Mouse (Mus musculus): ENCODE measurements around the gene Tmem132b. TPM values are rescaled to one million over a fixed set of nuclear protein-coding genes. Genes with fewer than 3 reads are reported as not detected.
A peak's percentile ranks its signal among the peaks of the same experiment; 100 is the strongest.

The Tmem132b gene
- polyA plus RNA-seq, 1 experiment from 2014 or later, result 1.4 TPM

- no peak for ATAC-seq (ENCODE audit: low FRiP score, low read depth)
- Histone ChIP-seq H3K36me3 (no peaks in the 10 kb centered on the region), H3K9me3 (no peaks in the 10 kb centered on the region), H3K27me3 (peaks cover 35% of the 10 kb centered on the region), H3K4me3 (no peak overlapping the region), H3K4me2 (replicated peaks) (no peak overlapping the region), H3K9ac (replicated peaks) (no peak overlapping the region), H3K4me1 (peaks cover 27% of the 10 kb centered on the region), H3K27ac (replicated peaks) (no peak overlapping the region)
- WGBS, result 22% methylated on average over 13 of the region's 13 CpGs
Observed at GRCm38 (mm10) chr5:125546293-125546692, 14.7 kb downstream of the Tmem132b start.

- Histone ChIP-seq H3K9ac (replicated peaks) (no peak overlapping the region), H3K4me1 (peaks cover 23% of the 10 kb centered on the region), H3K27me3 (peaks cover 35% of the 10 kb centered on the region), H3K36me3 (no peaks in the 10 kb centered on the region), H3K9me3 (no peaks in the 10 kb centered on the region), H3K4me3 (no peak overlapping the region), H3K27ac (replicated peaks) (no peak overlapping the region), H3K4me2 (replicated peaks) (peak overlapping the region; percentile 29)
- 12% methylated on average over 11 of the region's 11 CpGs for WGBS
- ATAC-seq (ENCODE audit: low FRiP score, low read depth), result peak; percentile 49; the same call in 1 of the 2 replicates
Observed at GRCm38 (mm10) chr5:125549750-125550489, 18.3 kb downstream of the Tmem132b start.

GRCm38 (mm10) chr5:125555732-125556131, 24.2 kb downstream of the Tmem132b start:
- Histone ChIP-seq H3K4me2 (replicated peaks) (no peak overlapping the region), H3K9me3 (no peaks in the 10 kb centered on the region), H3K4me1 (no peaks in the 10 kb centered on the region), H3K27ac (replicated peaks) (no peak overlapping the region), H3K36me3 (no peaks in the 10 kb centered on the region), H3K4me3 (no peak overlapping the region), H3K27me3 (no peaks in the 10 kb centered on the region; the same call in 1 of the 2 replicates), H3K9ac (replicated peaks) (no peak overlapping the region)
- WGBS, result 85% methylated on average over 5 of the region's 5 CpGs
- no peak for ATAC-seq (ENCODE audit: low FRiP score, low read depth)

- Histone ChIP-seq H3K36me3 (no peaks in the 10 kb centered on the region), H3K27ac (replicated peaks) (no peak overlapping the region), H3K4me1 (no peaks in the 10 kb centered on the region), H3K4me2 (replicated peaks) (no peak overlapping the region), H3K9ac (replicated peaks) (no peak overlapping the region), H3K4me3 (no peak overlapping the region), H3K9me3 (no peaks in the 10 kb centered on the region), H3K27me3 (no peaks in the 10 kb centered on the region)
- ATAC-seq (ENCODE audit: low FRiP score, low read depth), result no peak
- 72% methylated on average over 6 of the region's 6 CpGs for WGBS
Observed at GRCm38 (mm10) chr5:125563492-125563891, 31.9 kb downstream of the Tmem132b start.

- Histone ChIP-seq H3K27me3 (no peaks in the 10 kb centered on the region), H3K4me2 (replicated peaks) (no peak overlapping the region), H3K36me3 (no peaks in the 10 kb centered on the region), H3K9ac (replicated peaks) (no peak overlapping the region), H3K4me1 (no peaks in the 10 kb centered on the region), H3K27ac (replicated peaks) (no peak overlapping the region), H3K9me3 (no peaks in the 10 kb centered on the region), H3K4me3 (no peak overlapping the region)
- 79% methylated on average over 11 of the region's 11 CpGs for WGBS
- ATAC-seq (ENCODE audit: low FRiP score, low read depth), result no peak
Observed at GRCm38 (mm10) chr5:125565725-125566124, 34.2 kb downstream of the Tmem132b start.

GRCm38 (mm10) chr5:125568457-125568856, 36.9 kb downstream of the Tmem132b start:
- H3K4me1 ChIP-seq, result no peaks in the 10 kb centered on the region
- no peak overlapping the region for H3K4me2 ChIP-seq (replicated peaks)
- H3K9me3 ChIP-seq, result no peaks in the 10 kb centered on the region; the same call in 1 of the 2 replicates
- H3K27ac ChIP-seq (replicated peaks), result no peak overlapping the region
- H3K9ac ChIP-seq (replicated peaks), result no peak overlapping the region
- H3K4me3 ChIP-seq, result no peak overlapping the region
- no peak for ATAC-seq (ENCODE audit: low FRiP score, low read depth)
- H3K36me3 ChIP-seq, result no peaks in the 10 kb centered on the region
- H3K27me3 ChIP-seq, result no peaks in the 10 kb centered on the region

GRCm38 (mm10) chr5:125572011-125572410, 40.4 kb downstream of the Tmem132b start:
- H3K27me3 ChIP-seq, result no peaks in the 10 kb centered on the region
- peaks cover 13% of the 10 kb centered on the region for H3K4me1 ChIP-seq
- no peak overlapping the region for H3K9ac ChIP-seq (replicated peaks)
- H3K9me3 ChIP-seq, result no peaks in the 10 kb centered on the region; the same call in 1 of the 2 replicates
- no peak overlapping the region for H3K4me2 ChIP-seq (replicated peaks)
- no peak overlapping the region for H3K27ac ChIP-seq (replicated peaks)
- no peak for ATAC-seq (ENCODE audit: low FRiP score, low read depth)
- WGBS, result 89% methylated on average over 5 of the region's 5 CpGs
- no peak overlapping the region for H3K4me3 ChIP-seq
- H3K36me3 ChIP-seq, result no peaks in the 10 kb centered on the region

- H3K4me2 ChIP-seq (replicated peaks), result no peak overlapping the region
- H3K9ac ChIP-seq (replicated peaks), result no peak overlapping the region
- no peak overlapping the region for H3K27ac ChIP-seq (replicated peaks)
- no peak for ATAC-seq (ENCODE audit: low FRiP score, low read depth)
- H3K27me3 ChIP-seq, result no peaks in the 10 kb centered on the region
- H3K4me1 ChIP-seq, result peaks cover 13% of the 10 kb centered on the region
- 4% methylated on average over 8 of the region's 8 CpGs for WGBS
- H3K4me3 ChIP-seq, result no peak overlapping the region
- no peaks in the 10 kb centered on the region; the same call in 1 of the 2 replicates for H3K9me3 ChIP-seq
- H3K36me3 ChIP-seq, result no peaks in the 10 kb centered on the region
Observed at GRCm38 (mm10) chr5:125574886-125575285, 43.3 kb downstream of the Tmem132b start.

GRCm38 (mm10) chr5:125575866-125576265, 44.3 kb downstream of the Tmem132b start:
- Histone ChIP-seq H3K9ac (replicated peaks) (no peak overlapping the region), H3K27ac (replicated peaks) (no peak overlapping the region), H3K4me2 (replicated peaks) (no peak overlapping the region), H3K36me3 (no peaks in the 10 kb centered on the region), H3K4me1 (peaks cover 13% of the 10 kb centered on the region), H3K4me3 (no peak overlapping the region), H3K9me3 (no peaks in the 10 kb centered on the region; the same call in 1 of the 2 replicates), H3K27me3 (no peaks in the 10 kb centered on the region)
- ATAC-seq (ENCODE audit: low FRiP score, low read depth), result no peak
- WGBS, result 82% methylated on average over 2 of the region's 2 CpGs

- Histone ChIP-seq H3K9me3 (no peaks in the 10 kb centered on the region), H3K4me2 (replicated peaks) (no peak overlapping the region), H3K9ac (replicated peaks) (no peak overlapping the region), H3K4me3 (no peak overlapping the region), H3K36me3 (no peaks in the 10 kb centered on the region), H3K27me3 (no peaks in the 10 kb centered on the region), H3K27ac (replicated peaks) (no peak overlapping the region), H3K4me1 (peaks cover 13% of the 10 kb centered on the region)
- 88% methylated on average over 13 of the region's 13 CpGs for WGBS
- no peak for ATAC-seq (ENCODE audit: low FRiP score, low read depth)
Observed at GRCm38 (mm10) chr5:125578661-125579060, 47.1 kb downstream of the Tmem132b start.

- no peak for ATAC-seq (ENCODE audit: low FRiP score, low read depth)
Observed at GRCm38 (mm10) chr5:125579153-125579552, 47.6 kb downstream of the Tmem132b start.

GRCm38 (mm10) chr5:125583298-125583697, 51.7 kb downstream of the Tmem132b start:
- H3K4me2 ChIP-seq (replicated peaks), result no peak overlapping the region
- no peak for ATAC-seq (ENCODE audit: low FRiP score, low read depth)
- no peaks in the 10 kb centered on the region for H3K9me3 ChIP-seq
- H3K36me3 ChIP-seq, result no peaks in the 10 kb centered on the region
- no peak overlapping the region for H3K27ac ChIP-seq (replicated peaks)
- no peaks in the 10 kb centered on the region for H3K4me1 ChIP-seq
- no peak overlapping the region for H3K4me3 ChIP-seq
- no peak overlapping the region for H3K9ac ChIP-seq (replicated peaks)
- 73% methylated on average over 2 of the region's 2 CpGs for WGBS
- H3K27me3 ChIP-seq, result no peaks in the 10 kb centered on the region

More at GRCm38 (mm10) chr5:125579153-125579552, 47.6 kb downstream of the Tmem132b start:
- Histone ChIP-seq H3K9ac (replicated peaks) (no peak overlapping the region), H3K4me3 (no peak overlapping the region), H3K9me3 (no peaks in the 10 kb centered on the region), H3K27me3 (no peaks in the 10 kb centered on the region), H3K4me1 (peaks cover 13% of the 10 kb centered on the region), H3K36me3 (no peaks in the 10 kb centered on the region), H3K4me2 (replicated peaks) (no peak overlapping the region), H3K27ac (replicated peaks) (no peak overlapping the region)
- WGBS, result 55% methylated on average over 4 of the region's 4 CpGs
